Mouse (Mus musculus) heart, postnatal 0 days (tissue): Measurements from ENCODE around the gene Mob4.

Experiments used
- CTCF ChIP-seq: IDR thresholded peaks from 2 replicates; pipeline ENCODE4 v1.5.1; 2016; ENCODE audit warnings: antibody characterized with exemption, control low read depth, low read depth
- EP300 ChIP-seq: IDR thresholded peaks from 2 replicates; pipeline ENCODE4 v1.6.1; 2016; ENCODE audit warnings: antibody characterized with exemption, low read depth

DNA sequence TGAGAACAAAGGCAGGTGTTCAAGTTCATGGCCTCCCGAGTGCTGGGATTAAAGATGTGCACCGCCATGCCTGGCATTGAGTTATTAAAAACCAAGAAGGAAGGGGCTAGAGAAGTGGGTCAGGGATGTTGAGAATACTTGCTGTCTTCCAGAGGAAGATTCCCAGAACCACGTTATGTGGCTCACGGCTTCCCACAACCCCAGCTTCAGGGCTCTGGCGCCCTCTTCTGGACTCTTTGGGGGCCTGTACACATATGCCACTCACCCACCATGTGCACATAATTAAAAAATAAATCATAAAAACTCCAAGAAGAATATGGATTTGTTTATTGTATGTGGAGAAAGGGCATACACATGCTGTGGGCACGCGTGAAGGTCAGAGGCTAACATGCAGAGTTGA, 30.9 kb downstream of the Mob4 start:
- TF ChIP-seq EP300 (no peak), CTCF (peak; percentile 36)
